Mouse (Mus musculus) bone marrow, adult 2 months (tissue): ENCODE measurements around the gene Barx1. TPM values are rescaled to one million over a fixed set of nuclear protein-coding genes. Genes with fewer than 3 reads are reported as not detected.

Source experiments
- H3K27ac ChIP-seq: fragments of 200-500 bp; 2 replicates; pipeline ENCODE4 v1.5.1; 2012; ENCODE audit warnings: low read depth, mild to moderate bottlenecking, control low read depth, inconsistent platforms, low read length; ENCODE audit not compliant: control insufficient read depth, poor library complexity, insufficient read depth
- H3K4me1 ChIP-seq: fragments of 200-500 bp; 2 replicates; pipeline ENCODE4 v1.6.1; 2011; ENCODE audit warnings: low read length; ENCODE audit not compliant: control insufficient read depth, insufficient read depth
- H3K4me3 ChIP-seq: fragments of 200-500 bp; replicated peaks from 2 replicates; pipeline ENCODE3; 2011; ENCODE audit warnings: mild to moderate bottlenecking, low read depth, low read length, control low read depth; ENCODE audit not compliant: control insufficient read depth
- CTCF ChIP-seq: fragments of 200-500 bp; IDR thresholded peaks from 2 replicates; pipeline ENCODE4 v1.5.1; 2011; ENCODE audit warnings: low read length, control low read depth; ENCODE audit not compliant: control insufficient read depth, insufficient read depth
- POLR2A ChIP-seq: fragments of 200-500 bp; IDR thresholded peaks from 2 replicates; pipeline ENCODE4 v1.6.1; 2011; ENCODE audit warnings: low read depth, mild to moderate bottlenecking, control low read depth, low read length, borderline replicate concordance; ENCODE audit not compliant: control insufficient read depth
- whole genome bisulfite sequencing: fragments of 180-500 bp; shearing (Covaris S2); methylation state at CpG from one replicate; pipeline ENCODE4 v1.1.7; 2018; 5-methylcytosine and 5-hydroxymethylcytosine counted together
- polyA plus RNA-seq: library from polyadenylated mRNA; stranded (reverse); fragments of >200 nt; gene quantifications from 2 replicates; pipeline ENCODE4 v1.2.4, GENCODE M21; 2011; ENCODE audit warnings: low replicate concordance; ENCODE audit not compliant: missing spikeins, insufficient read depth, insufficient read length

Barx1 gene
- polyA plus RNA-seq, 1 experiment: not detected

DNA sequence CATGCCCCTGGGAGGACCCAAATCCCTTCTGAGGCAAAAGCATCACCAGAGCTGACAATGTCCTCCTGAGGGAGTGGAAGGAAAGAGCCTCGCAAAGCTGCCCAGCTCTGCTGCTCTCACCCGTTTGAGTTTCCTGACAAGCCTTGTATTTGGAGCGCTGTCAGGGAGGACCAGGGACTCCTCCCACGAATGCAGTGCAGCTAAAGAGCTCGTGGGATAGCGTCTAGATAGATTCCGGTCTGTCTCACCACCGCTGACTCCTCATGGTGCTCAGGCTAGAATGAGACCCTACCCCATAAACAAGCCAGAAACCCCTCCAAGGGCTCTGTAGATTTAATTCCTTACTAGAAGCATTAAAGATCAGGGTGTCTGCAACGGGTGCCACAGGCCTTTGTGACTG lies 5.0 kb upstream of the Barx1 start:
- Histone ChIP-seq H3K27ac (no peak overlapping the region), H3K4me3 (no peak overlapping the region), H3K4me1 (no peaks in the 10 kb centered on the region)
- TF ChIP-seq CTCF: no peak
- no peak for TF ChIP-seq POLR2A
- WGBS: 7% methylated on average over 9 of the region's 9 CpGs

DNA sequence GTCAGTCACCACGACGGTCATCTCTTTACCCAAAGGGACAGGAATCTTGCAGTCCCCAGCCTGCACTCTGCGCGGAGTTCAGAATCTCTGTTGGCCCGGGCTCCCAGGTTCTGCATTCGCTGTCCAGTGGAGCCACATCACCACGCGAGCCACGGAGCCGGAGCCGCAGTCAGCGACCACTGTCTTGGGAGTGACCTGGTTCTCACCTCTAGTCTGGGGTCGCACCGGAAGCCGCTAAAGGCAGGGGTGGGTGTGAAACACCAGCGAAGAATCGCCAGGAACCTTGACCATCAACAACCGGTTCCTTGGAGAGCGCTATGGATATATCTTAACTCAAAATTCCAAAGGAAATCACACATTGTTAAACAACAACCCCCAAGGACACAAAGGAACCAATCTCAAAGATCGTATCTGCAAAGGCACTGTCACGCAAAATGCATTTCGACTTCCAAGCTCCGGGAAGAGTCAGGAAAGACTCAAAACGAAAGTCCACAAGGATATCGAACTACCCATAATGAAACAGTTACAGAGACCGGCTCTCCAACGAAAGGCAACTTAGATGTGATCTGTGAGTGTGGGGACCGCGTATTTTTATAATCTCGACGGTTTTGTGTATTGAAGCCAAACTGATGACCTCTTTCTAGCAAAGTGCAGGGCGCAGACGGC lies 4.1 kb upstream of the Barx1 start:
- TF ChIP-seq CTCF (no peak), POLR2A (no peak)
- no peaks in the 10 kb centered on the region for H3K4me1 ChIP-seq
- WGBS: 5% methylated on average over 33 of the region's 33 CpGs
- H3K27ac ChIP-seq: no peak overlapping the region
- H3K4me3 ChIP-seq: no peak overlapping the region

DNA sequence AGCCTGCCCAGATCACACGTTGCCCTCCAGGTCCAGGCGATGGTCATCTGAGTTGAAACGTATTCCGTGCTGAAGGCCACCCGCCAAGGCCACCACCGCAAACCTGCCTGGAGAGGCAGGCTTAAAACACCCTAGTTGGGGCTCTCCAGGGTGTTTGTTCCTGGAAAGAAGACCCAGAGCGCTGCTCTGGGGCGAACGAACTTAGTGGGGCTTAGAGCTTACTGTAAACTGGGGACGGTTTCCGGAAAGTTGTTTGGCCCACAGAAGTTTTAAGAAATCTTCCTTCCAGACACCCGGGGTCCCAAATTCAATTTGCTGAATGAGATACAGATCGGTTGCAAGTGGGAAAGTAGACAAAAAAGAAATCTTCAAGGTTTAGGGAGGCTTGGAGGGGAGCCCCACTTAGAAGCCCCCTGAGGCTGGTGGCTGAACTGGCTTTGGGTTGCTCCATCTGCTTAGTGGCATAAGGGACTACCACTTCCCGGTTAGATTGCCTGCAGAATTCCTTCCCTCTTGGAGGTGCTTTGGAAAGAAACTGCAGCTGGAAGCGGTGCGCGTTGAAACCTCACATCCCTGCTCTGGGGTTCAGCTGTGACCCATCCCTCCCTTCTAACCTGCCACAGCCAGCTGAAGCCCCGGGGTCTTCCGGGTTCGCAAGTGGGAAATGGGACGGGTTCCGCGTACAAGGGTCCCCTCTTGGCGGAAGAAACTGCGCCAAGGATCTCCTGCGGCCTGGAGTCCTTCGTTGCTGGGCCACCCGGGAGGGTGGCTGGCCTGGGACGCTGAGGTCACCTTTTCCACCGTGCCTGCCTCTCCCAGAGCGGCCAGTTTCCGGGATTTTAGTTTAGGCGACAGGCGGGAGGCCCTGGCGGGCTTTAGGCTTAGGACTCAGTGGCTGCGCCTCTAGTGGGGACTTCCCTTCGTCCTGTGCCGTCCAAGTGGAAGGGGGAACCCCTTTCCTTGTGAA lies 3.3 kb upstream of the Barx1 start:
- Histone ChIP-seq H3K4me1 (no peaks in the 10 kb centered on the region), H3K4me3 (no peak overlapping the region), H3K27ac (no peak overlapping the region)
- WGBS: 4% methylated on average over 38 of the region's 38 CpGs
- TF ChIP-seq POLR2A (no peak), CTCF (no peak)

DNA sequence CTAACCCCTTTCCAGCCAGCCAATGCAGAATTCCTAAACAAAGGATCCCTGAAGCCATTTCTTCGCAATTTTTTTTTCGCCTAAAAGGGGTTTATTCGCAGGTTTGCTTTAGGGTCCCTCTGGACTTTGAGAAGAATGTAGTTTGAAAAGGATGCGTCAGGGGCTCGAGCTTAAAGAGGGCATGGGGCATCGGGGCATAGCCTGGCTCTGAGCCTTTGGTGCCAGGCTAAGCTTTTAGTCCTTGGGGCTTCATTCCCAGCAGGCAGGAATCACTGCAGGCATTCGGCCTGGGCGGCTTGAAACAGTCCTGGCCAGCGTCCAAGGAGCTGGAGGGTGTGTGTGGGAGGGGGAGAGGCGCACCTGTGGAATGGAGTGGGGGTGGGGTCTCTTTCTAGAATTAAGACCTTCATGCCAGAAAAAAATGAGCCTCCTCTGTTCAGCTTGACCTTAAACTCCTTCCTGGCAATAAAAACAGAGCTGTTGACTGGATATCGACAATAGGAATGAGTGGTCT lies 2.5 kb upstream of the Barx1 start:
- 6% methylated on average over 11 of the region's 11 CpGs for whole genome bisulfite sequencing
- Histone ChIP-seq H3K4me1 (no peaks in the 10 kb centered on the region), H3K4me3 (no peak overlapping the region), H3K27ac (no peak overlapping the region)
- TF ChIP-seq CTCF (no peak), POLR2A (no peak)

DNA sequence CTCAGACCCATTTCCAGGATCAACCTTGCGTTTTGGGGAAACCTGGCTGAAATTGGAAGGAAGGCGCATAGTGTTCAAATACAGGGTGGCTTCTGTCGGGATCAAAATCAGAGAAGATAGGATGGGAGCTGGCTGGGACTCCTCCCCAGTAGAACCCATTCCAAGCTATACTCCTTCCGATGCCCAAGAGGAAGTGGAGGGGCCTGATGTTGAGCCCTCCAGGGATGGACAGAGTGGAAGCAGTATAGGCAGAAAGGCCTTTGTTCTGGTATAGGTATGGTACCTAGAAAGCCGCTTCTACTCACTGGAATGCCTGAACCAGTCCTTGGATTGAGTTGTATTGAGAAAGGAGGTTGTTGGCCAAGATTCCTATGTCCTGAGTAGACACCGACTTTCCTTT lies 2.1 kb upstream of the Barx1 start:
- no peaks in the 10 kb centered on the region for H3K4me1 ChIP-seq
- 21% methylated on average over 6 of the region's 6 CpGs for WGBS
- H3K27ac ChIP-seq: no peak overlapping the region
- TF ChIP-seq POLR2A (no peak), CTCF (no peak)
- H3K4me3 ChIP-seq: no peak overlapping the region

DNA sequence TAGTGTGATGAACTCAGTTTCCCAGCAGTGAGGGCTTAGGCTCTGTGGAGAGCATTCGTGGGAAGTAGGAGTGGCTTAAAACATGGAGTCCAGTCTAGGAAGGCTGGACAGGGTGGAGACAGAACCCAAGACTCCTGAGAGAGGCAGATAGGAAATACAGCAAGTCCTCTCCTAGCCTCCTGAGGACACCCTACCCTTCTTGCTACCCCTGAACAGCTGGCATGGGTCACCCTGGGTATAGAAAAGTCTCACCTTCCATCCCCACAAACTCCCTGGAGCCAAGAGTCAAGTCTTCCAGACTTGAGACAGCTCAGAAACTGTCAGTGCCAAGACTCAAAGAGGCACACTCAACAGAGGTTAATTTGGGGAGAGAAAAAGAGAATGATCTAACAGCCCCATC lies 1.2 kb upstream of the Barx1 start:
- Histone ChIP-seq H3K4me3 (no peak overlapping the region), H3K27ac (no peak overlapping the region), H3K4me1 (no peaks in the 10 kb centered on the region)
- no peak for TF ChIP-seq POLR2A
- TF ChIP-seq CTCF: no peak
- 4% methylated on average over 1 of the region's 1 CpGs for WGBS

DNA sequence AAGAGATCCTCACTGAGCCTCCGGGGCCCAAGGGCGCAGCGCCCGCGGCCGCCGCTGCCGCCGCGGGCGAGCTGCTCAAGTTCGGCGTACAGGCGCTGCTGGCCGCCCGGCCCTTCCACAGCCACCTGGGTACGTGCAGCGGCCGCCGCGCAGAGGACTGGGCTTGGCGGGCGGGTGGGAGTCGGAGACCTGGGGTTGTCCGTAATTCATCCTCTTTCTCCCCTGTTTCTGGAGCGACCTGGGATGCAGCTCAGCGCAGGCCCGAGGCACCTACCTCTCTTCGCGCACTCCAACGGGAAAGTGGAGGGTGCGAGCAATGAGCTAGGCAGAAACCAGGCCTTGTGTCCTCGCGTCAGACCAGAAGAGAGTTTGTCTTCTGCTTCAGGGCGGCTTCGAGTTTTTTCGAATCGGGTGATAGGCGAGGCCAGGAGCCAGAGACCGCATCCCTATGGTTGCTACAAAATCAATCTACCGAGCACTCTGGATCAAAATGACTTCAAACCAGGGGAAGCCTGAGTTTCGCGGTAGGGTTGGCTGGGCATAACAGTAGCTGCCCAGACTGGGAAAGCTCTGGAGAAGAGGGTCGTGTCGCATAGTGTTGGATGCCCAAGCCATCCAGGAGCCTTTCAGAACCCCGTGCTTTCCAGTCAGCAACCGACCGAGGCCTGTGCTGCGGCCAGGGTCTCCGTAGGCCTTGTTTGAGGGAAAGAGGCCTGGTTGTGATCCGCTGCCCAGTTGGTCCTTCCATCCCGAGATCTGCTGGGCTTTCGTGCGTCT lies 601 bp downstream of the Barx1 start:
- Histone ChIP-seq H3K4me1 (no peaks in the 10 kb centered on the region), H3K27ac (no peak overlapping the region), H3K4me3 (no peak overlapping the region)
- TF ChIP-seq POLR2A (no peak), CTCF (no peak)
- WGBS: 9% methylated on average over 54 of the region's 54 CpGs

DNA sequence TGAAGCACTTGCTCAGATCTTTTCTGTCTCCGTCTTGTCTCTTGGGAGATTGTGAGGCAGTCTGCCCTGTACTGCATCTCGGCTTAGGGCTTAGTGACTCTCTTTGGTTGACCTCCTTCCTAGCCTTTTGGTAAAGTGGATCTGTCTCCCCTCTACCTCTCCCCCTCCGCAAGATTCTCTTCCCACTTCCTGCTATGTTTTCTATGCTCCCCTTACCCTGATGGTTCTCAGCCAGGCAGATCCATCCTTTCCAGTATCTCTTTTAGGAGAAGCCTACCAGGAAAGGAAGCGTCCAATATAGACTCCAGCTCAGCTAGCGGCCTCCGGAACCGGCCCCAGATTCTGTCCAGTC lies 1.2 kb downstream of the Barx1 start:
- no peak overlapping the region for H3K27ac ChIP-seq
- no peak for TF ChIP-seq CTCF
- no peak for TF ChIP-seq POLR2A
- 34% methylated on average over 7 of the region's 7 CpGs for WGBS
- no peak overlapping the region for H3K4me3 ChIP-seq
- H3K4me1 ChIP-seq: no peaks in the 10 kb centered on the region
